Mouse (Mus musculus) kidney, embryonic 14.5 days (tissue): ENCODE measurements around the gene Zdhhc14. TPM values are rescaled to one million over a fixed set of nuclear protein-coding genes. Genes with fewer than 3 reads are reported as not detected.

ENCODE experiments used
- ATAC-seq: fragments of 200-750 bp; cut with Nextera tagmentation; 2 replicates; pipeline ENCODE4 v1.8.0; 2017; ENCODE audit warnings: moderate number of reproducible peaks, mild to moderate bottlenecking, moderate TSS enrichment, moderate library complexity; ENCODE audit not compliant: low FRiP score, low TSS enrichment
- H3K27ac ChIP-seq: fragments of 300-500 bp; sonication (generic); 2 replicates; pipeline ENCODE4 v1.5.1; 2014; ENCODE audit warnings: low read depth, mild to moderate bottlenecking, low read length, moderate library complexity, mixed read lengths
- H3K27me3 ChIP-seq: fragments of 300-500 bp; sonication (generic); 2 replicates; pipeline ENCODE4 v1.6.1; 2014; ENCODE audit warnings: mild to moderate bottlenecking, low read length; ENCODE audit not compliant: control insufficient read depth, insufficient read depth
- H3K36me3 ChIP-seq: fragments of 300-500 bp; sonication (generic); 2 replicates; pipeline ENCODE4 v1.6.1; 2014; ENCODE audit warnings: low read length, mixed read lengths; ENCODE audit not compliant: control insufficient read depth, insufficient read depth
- H3K4me1 ChIP-seq: fragments of 300-500 bp; sonication (generic); 2 replicates; pipeline ENCODE4 v1.6.1; 2014; ENCODE audit warnings: low read length, mixed read lengths; ENCODE audit not compliant: control insufficient read depth, insufficient read depth
- H3K4me2 ChIP-seq: fragments of 300-500 bp; sonication (generic); replicated peaks from 2 replicates; pipeline ENCODE4 v1.6.1; 2014; ENCODE audit warnings: low read depth, mild to moderate bottlenecking, low read length
- H3K4me3 ChIP-seq: fragments of 300-500 bp; sonication (generic); 2 replicates; pipeline ENCODE4 v1.5.1; 2014; ENCODE audit warnings: mild to moderate bottlenecking, low read length
- H3K9ac ChIP-seq: fragments of 300-500 bp; sonication (generic); 2 replicates; pipeline ENCODE4 v1.6.1; 2014; ENCODE audit warnings: low read depth, mild to moderate bottlenecking, low read length, moderate library complexity
- H3K9me3 ChIP-seq: fragments of 300-500 bp; sonication (generic); 2 replicates; pipeline ENCODE4 v1.6.1; 2016; ENCODE audit warnings: low read length; ENCODE audit not compliant: control insufficient read depth
- WGBS: fragments of 180-500 bp; shearing (Covaris S2); extraction: QIAGEN DNeasy Blood & Tissue Kit; methylation state at CpG from one replicate; pipeline ENCODE4 v1.1.7; 2014; 5-methylcytosine and 5-hydroxymethylcytosine counted together
- polyA plus RNA-seq: library from polyadenylated mRNA; unstranded; fragments of >200 nt; fragmentation: Nextera tagmentation; extraction: Ambion mirVana; gene quantifications from 2 replicates; pipeline ENCODE4 v1.2.1, GENCODE M21; 2014

The Zdhhc14 gene
- polyA plus RNA-seq, 1 experiment from 2014 or later = 2.7 TPM

DNA sequence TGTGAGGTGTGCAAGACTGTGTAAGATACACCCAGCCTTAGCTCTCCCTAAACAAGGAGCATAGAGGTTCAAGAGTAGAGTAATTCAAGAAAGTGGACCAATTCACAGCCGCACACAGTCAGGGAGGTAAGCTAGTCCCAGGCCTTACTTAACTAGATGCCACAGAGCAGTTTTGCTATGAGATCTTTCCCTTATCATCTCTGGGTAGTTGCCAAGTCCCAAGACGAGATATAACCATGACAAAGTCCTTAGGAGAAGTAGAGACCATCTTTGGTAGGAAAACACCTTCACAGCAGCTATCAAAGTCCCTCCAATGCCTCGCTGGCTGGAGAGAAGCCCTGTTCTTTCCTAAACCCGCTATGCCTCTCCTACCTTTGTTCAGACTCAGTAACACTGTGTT is 301.2 kb downstream of the Zdhhc14 start:
- H3K4me3 ChIP-seq = no peak overlapping the region
- H3K36me3 ChIP-seq = no peaks in the 10 kb centered on the region
- no peak overlapping the region for H3K9ac ChIP-seq
- H3K27ac ChIP-seq = no peak overlapping the region; the same call in 1 of the 2 replicates
- no peaks in the 10 kb centered on the region for H3K9me3 ChIP-seq
- no peak overlapping the region for H3K4me2 ChIP-seq
- ATAC-seq = no peak
- H3K27me3 ChIP-seq = no peaks in the 10 kb centered on the region
- H3K4me1 ChIP-seq = peaks cover 2% of the 10 kb centered on the region; the same call in 1 of the 2 replicates
- WGBS = 87% methylated on average over 4 of the region's 4 CpGs

- no peak overlapping the region for H3K4me2 ChIP-seq
- no peak overlapping the region for H3K4me3 ChIP-seq
- H3K27ac ChIP-seq = no peak overlapping the region
- no peak overlapping the region for H3K9ac ChIP-seq
- no peaks in the 10 kb centered on the region for H3K9me3 ChIP-seq
- H3K4me1 ChIP-seq = peaks cover 7% of the 10 kb centered on the region; the same call in 1 of the 2 replicates
- H3K27me3 ChIP-seq = no peaks in the 10 kb centered on the region
- ATAC-seq = no peak
- H3K36me3 ChIP-seq = no peaks in the 10 kb centered on the region
- 60% methylated on average over 5 of the region's 5 CpGs for whole genome bisulfite sequencing
Measured at GRCm38 (mm10) chr17:5794276-5794675, 301.9 kb downstream of the Zdhhc14 start.

DNA sequence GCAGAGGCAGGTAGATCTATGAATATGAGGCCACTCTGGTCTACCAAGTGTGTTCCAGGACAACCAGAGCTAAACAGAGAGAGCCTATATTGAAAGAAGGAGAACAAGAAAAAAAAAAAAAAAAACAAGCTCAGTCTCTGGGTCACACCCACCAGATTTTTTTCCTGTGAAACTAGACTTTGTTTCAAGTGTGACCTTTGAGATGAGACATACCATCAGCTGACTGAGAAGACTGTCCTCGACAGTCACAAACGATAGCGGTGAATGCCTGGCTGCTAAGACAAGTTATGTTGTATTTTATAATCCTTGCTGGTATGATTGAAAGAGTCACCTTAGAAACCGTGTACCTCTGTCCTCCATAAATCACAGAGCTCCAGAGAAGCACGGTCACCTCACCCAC is 303.0 kb downstream of the Zdhhc14 start:
- 65% methylated on average over 5 of the region's 5 CpGs for WGBS
- no peak for ATAC-seq
- peaks cover 7% of the 10 kb centered on the region; the same call in 1 of the 2 replicates for H3K4me1 ChIP-seq
- H3K9me3 ChIP-seq = no peaks in the 10 kb centered on the region
- no peak overlapping the region for H3K4me2 ChIP-seq
- no peaks in the 10 kb centered on the region for H3K36me3 ChIP-seq
- H3K9ac ChIP-seq = no peak overlapping the region
- H3K4me3 ChIP-seq = no peak overlapping the region
- no peak overlapping the region for H3K27ac ChIP-seq
- H3K27me3 ChIP-seq = no peaks in the 10 kb centered on the region

GRCm38 (mm10) chr17:5795878-5796277 is 303.5 kb downstream of the Zdhhc14 start:
- 3% methylated on average over 5 of the region's 5 CpGs for WGBS
- H3K27me3 ChIP-seq = no peaks in the 10 kb centered on the region
- no peak overlapping the region for H3K4me2 ChIP-seq
- no peak overlapping the region for H3K27ac ChIP-seq
- H3K9me3 ChIP-seq = no peaks in the 10 kb centered on the region
- H3K4me3 ChIP-seq = no peak overlapping the region
- peak; percentile 50 for ATAC-seq
- H3K36me3 ChIP-seq = no peaks in the 10 kb centered on the region
- peaks cover 7% of the 10 kb centered on the region; the same call in 1 of the 2 replicates for H3K4me1 ChIP-seq
- no peak overlapping the region for H3K9ac ChIP-seq

DNA sequence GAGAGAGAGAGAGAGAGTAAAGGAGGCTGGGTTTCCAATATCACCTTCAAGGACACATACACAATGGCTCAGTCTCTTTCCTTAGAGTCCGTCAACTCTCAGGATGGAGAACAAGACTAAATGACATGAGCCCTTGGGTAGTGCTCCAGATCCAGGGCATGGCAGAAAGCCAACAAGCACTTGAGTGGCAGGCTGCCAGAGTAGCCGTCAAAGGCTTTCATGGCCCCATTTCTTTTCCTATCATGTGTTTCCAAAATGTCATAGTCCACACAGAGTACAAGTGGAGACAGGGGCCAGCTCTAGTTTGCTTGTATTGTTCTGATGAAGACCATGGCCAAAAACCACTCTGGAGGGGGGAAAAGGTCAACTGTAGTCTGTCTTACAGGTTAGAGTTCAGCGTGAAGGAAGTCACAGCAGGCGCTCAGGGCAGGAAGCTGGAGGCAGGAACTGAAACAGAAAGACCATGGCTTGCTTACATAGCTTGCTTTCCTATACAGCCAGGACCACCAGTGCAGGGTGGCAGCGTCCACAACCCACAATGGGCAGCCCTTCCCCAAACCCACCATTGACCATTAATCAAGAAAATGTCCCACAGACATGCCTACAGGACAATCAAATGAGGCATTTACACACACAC is 304.9 kb downstream of the Zdhhc14 start:
- no peaks in the 10 kb centered on the region for H3K36me3 ChIP-seq
- H3K4me1 ChIP-seq = peaks cover 13% of the 10 kb centered on the region; the same call in 1 of the 2 replicates
- no peak overlapping the region for H3K4me3 ChIP-seq
- no peak overlapping the region for H3K4me2 ChIP-seq
- no peaks in the 10 kb centered on the region for H3K9me3 ChIP-seq
- 84% methylated on average over 5 of the region's 5 CpGs for WGBS
- H3K27ac ChIP-seq = no peak overlapping the region
- no peaks in the 10 kb centered on the region for H3K27me3 ChIP-seq
- no peak overlapping the region for H3K9ac ChIP-seq
- ATAC-seq = no peak

DNA sequence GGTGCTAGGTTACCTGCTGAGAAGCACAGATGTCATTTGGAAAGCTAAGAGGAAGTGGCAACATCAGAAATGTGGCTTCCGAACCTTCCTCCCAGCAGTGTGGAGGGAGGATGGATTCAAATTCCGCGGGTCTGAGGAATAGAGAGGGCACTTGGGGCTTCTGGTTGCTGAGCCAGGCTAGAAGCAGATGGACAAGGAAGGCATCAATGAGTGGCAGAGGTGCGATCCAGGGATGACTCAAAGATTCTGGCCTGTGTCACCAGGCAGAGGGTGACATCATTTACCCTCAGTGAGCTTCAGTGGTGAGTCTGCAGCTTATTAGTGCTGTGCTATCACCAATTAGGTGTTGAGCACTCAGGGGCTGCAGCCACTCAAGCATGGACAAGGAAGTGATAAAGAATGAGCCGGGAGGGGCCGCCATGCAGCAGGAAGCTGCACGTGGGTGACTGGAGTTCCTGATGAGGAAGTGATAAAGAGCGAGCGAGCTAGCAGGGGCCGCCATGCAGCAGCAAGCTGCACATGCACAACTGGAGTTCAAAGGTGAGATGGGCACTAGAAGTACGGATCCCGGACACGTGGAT is 306.0 kb downstream of the Zdhhc14 start:
- WGBS = 39% methylated on average over 13 of the region's 13 CpGs
- Histone ChIP-seq H3K27ac (no peak overlapping the region), H3K4me1 (peaks cover 13% of the 10 kb centered on the region; the same call in 1 of the 2 replicates), H3K27me3 (no peaks in the 10 kb centered on the region), H3K36me3 (no peaks in the 10 kb centered on the region), H3K9me3 (no peaks in the 10 kb centered on the region), H3K4me2 (no peak overlapping the region), H3K4me3 (no peak overlapping the region), H3K9ac (no peak overlapping the region)
- no peak for ATAC-seq

- H3K36me3 ChIP-seq = no peaks in the 10 kb centered on the region
- H3K4me3 ChIP-seq = no peak overlapping the region
- H3K27ac ChIP-seq = no peak overlapping the region
- ATAC-seq = no peak
- no peaks in the 10 kb centered on the region for H3K27me3 ChIP-seq
- no peak overlapping the region for H3K4me2 ChIP-seq
- H3K9ac ChIP-seq = no peak overlapping the region
- peaks cover 13% of the 10 kb centered on the region; the same call in 1 of the 2 replicates for H3K4me1 ChIP-seq
- H3K9me3 ChIP-seq = no peaks in the 10 kb centered on the region
- 75% methylated on average over 5 of the region's 5 CpGs for WGBS
Measured at GRCm38 (mm10) chr17:5798900-5799299, 306.5 kb downstream of the Zdhhc14 start.

DNA sequence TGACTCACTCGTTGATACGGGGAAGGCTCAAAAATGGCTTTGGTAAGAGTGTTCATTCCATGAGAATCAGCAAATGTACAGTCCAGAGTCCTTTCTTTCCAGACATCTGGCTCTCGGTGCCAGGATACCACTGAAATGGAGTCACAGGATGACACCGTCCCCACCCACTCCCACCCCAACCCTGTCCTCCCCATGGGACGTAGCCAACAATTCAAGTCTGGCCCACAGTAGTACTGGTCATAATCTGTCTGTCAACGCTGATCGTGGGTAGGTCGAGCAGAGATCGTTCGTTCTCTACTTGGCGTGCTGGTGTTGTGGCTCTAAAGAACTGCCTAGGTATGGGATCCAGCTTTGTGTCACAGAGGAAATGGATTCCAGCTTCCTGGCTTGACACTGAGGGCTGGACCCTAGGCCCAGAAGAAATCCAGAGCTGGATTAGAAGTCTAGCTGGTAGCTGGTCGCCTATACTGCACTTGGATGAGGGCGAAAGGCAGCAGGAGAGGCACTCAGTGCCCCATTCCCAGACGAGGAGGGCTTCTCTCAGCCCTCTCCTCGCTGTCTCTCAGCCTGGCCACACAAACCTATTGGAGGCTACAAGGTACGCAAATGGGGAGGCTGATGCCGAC is 307.2 kb downstream of the Zdhhc14 start:
- H3K4me3 ChIP-seq = no peak overlapping the region
- H3K9ac ChIP-seq = no peak overlapping the region
- no peaks in the 10 kb centered on the region for H3K36me3 ChIP-seq
- no peaks in the 10 kb centered on the region for H3K9me3 ChIP-seq
- no peaks in the 10 kb centered on the region for H3K27me3 ChIP-seq
- 82% methylated on average over 17 of the region's 17 CpGs for WGBS
- peaks cover 13% of the 10 kb centered on the region; the same call in 1 of the 2 replicates for H3K4me1 ChIP-seq
- no peak for ATAC-seq
- H3K27ac ChIP-seq = no peak overlapping the region
- H3K4me2 ChIP-seq = no peak overlapping the region

DNA sequence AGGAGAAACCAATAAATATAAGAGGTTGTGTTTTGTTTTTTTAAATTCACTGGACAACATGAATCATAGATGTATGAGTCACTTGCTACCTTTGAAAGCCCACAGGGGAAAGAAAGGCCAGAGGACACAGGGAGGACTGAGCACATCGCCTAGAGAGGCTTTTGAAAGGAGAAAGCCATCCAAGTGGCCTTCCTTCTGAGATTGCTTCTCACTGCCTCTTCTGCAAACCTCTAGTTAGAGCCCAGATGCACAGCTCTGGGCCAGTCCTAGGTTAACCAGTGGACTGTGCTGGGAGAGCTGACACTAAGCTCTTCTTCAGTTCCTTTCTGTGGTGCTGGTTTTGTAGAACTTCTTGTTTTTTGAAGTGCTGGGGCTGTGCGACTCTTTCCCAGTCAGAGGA is 307.9 kb downstream of the Zdhhc14 start:
- H3K27me3 ChIP-seq = no peaks in the 10 kb centered on the region
- H3K4me1 ChIP-seq = peaks cover 13% of the 10 kb centered on the region; the same call in 1 of the 2 replicates
- WGBS = 83% methylated on average over 2 of the region's 2 CpGs
- no peak overlapping the region for H3K4me2 ChIP-seq
- no peaks in the 10 kb centered on the region for H3K9me3 ChIP-seq
- no peak overlapping the region for H3K27ac ChIP-seq
- no peak overlapping the region for H3K4me3 ChIP-seq
- no peak overlapping the region for H3K9ac ChIP-seq
- no peaks in the 10 kb centered on the region for H3K36me3 ChIP-seq
- ATAC-seq = no peak
